Mouse (Mus musculus): Measurements from ENCODE around the gene Trim39.

- TF ChIP-seq CTCF (IDR thresholded peaks at IDR 0.05; ENCODE audit: borderline replicate concordance, insufficient read depth, low read depth, low read length) (no peak), POLR2A (IDR thresholded peaks at IDR 0.05; ENCODE audit: borderline replicate concordance, insufficient read depth, low read length) (no peak)
Measured at GRCm38 (mm10) chr17:36286390-36286789, 14.3 kb upstream of the Trim39 start, which contains the start of gene H2-M10.2.

Measured in cerebellum, adult 2 months (tissue).